Mouse (Mus musculus): ENCODE measurements around the gene Krcc1. TPM values are rescaled to one million over a fixed set of nuclear protein-coding genes. Genes with fewer than 3 reads are reported as not detected.
A peak's percentile ranks its signal among the peaks of the same experiment; 100 is the strongest.

Krcc1 gene
- polyA plus RNA-seq, 1 experiment from 2014 or later: 72.3 TPM

- ATAC-seq (no peak), DNase-seq (ENCODE audit: low spot score) (peak; percentile 30)
- H3K36me3 ChIP-seq (ENCODE audit: insufficient read depth, low read length): no peaks in the 10 kb centered on the region
- no peaks in the 10 kb centered on the region for H3K27me3 ChIP-seq (replicated peaks; ENCODE audit: insufficient read depth, low read length)
- no peaks in the 10 kb centered on the region for H3K9me3 ChIP-seq (ENCODE audit: low read length)
- no peak overlapping the region for H3K9ac ChIP-seq (replicated peaks; ENCODE audit: low read depth)
- H3K4me1 ChIP-seq (ENCODE audit: insufficient read depth, low read depth, low read length): no peaks in the 10 kb centered on the region
- H3K27ac ChIP-seq (ENCODE audit: low read length): no peak overlapping the region
- H3K4me3 ChIP-seq (ENCODE audit: low read depth, low read length): no peak overlapping the region
- TF ChIP-seq CTCF (IDR thresholded peaks at IDR 0.05) (no peak), EP300 (IDR thresholded peaks at IDR 0.05) (no peak)
- H3K4me2 ChIP-seq (replicated peaks; ENCODE audit: low read depth, low read length): no peak overlapping the region
- WGBS: 66% methylated on average over 11 of the region's 11 CpGs
Observed at GRCm38 (mm10) chr6:71332236-71332965, 60.9 kb downstream of the Krcc1 start.

GRCm38 (mm10) chr6:71333031-71333430, 61.6 kb downstream of the Krcc1 start:
- no peak overlapping the region for H3K4me2 ChIP-seq (replicated peaks; ENCODE audit: low read depth, low read length)
- no peaks in the 10 kb centered on the region for H3K4me1 ChIP-seq (ENCODE audit: insufficient read depth, low read depth, low read length)
- no peak overlapping the region for H3K9ac ChIP-seq (replicated peaks; ENCODE audit: low read depth)
- no peaks in the 10 kb centered on the region for H3K27me3 ChIP-seq (replicated peaks; ENCODE audit: insufficient read depth, low read length)
- no peaks in the 10 kb centered on the region for H3K36me3 ChIP-seq (ENCODE audit: insufficient read depth, low read length)
- H3K4me3 ChIP-seq (ENCODE audit: low read depth, low read length): no peak overlapping the region
- 74% methylated on average over 3 of the region's 3 CpGs for WGBS
- no peak overlapping the region for H3K27ac ChIP-seq (ENCODE audit: low read length)
- ATAC-seq (no peak), DNase-seq (ENCODE audit: low spot score) (no peak)
- TF ChIP-seq EP300 (IDR thresholded peaks at IDR 0.05): no peak
- no peaks in the 10 kb centered on the region for H3K9me3 ChIP-seq (ENCODE audit: low read length)

GRCm38 (mm10) chr6:71333578-71334273, 62.2 kb downstream of the Krcc1 start:
- H3K4me2 ChIP-seq (replicated peaks; ENCODE audit: low read depth, low read length): no peak overlapping the region
- H3K36me3 ChIP-seq (ENCODE audit: insufficient read depth, low read length): no peaks in the 10 kb centered on the region
- no peak for ATAC-seq
- no peak for DNase-seq (ENCODE audit: low spot score)
- H3K27me3 ChIP-seq (replicated peaks; ENCODE audit: insufficient read depth, low read length): no peaks in the 10 kb centered on the region
- H3K4me1 ChIP-seq (ENCODE audit: insufficient read depth, low read depth, low read length): no peaks in the 10 kb centered on the region
- H3K9ac ChIP-seq (replicated peaks; ENCODE audit: low read depth): no peak overlapping the region
- WGBS: 89% methylated on average over 11 of the region's 11 CpGs
- no peaks in the 10 kb centered on the region for H3K9me3 ChIP-seq (ENCODE audit: low read length)
- H3K27ac ChIP-seq (ENCODE audit: low read length): no peak overlapping the region
- no peak for TF ChIP-seq CTCF (IDR thresholded peaks at IDR 0.05)
- no peak for TF ChIP-seq EP300 (IDR thresholded peaks at IDR 0.05)
- no peak overlapping the region for H3K4me3 ChIP-seq (ENCODE audit: low read depth, low read length)

Small RNAs within 50 kb of the gene (microRNA-seq; reads per million reads assigned to microRNA genes)
- 17.9 reads per million, percentile 29 among the genes with 10 or more reads in this experiment for gene Mir8112

Other genes starting within 250 kb of the Krcc1 start
- gene Thnsl2, start 127.2 kb upstream of the Krcc1 start, polyA plus RNA-seq (2015; fragmentation: Nextera tagmentation; extraction: Ambion mirVana): 15.0 and 15.4 TPM in 2 replicates
- 0.36 and 1.2 TPM in 2 replicates for gene Fabp1, start 71.8 kb upstream of the Krcc1 start, polyA plus RNA-seq (2015; fragmentation: Nextera tagmentation; extraction: Ambion mirVana)
- gene Smyd1, start 50.6 kb downstream of the Krcc1 start, polyA plus RNA-seq (2015; fragmentation: Nextera tagmentation; extraction: Ambion mirVana): 0.80 and 1.2 TPM in 2 replicates
- 0.23 and 0.24 TPM in 2 replicates for gene Cd8b1, start 51.1 kb downstream of the Krcc1 start, polyA plus RNA-seq (2015; fragmentation: Nextera tagmentation; extraction: Ambion mirVana)
- gene Cd8a, start 101.8 kb downstream of the Krcc1 start, polyA plus RNA-seq (2015; fragmentation: Nextera tagmentation; extraction: Ambion mirVana): 0.10 TPM in 1 of 2 replicates, not detected in the other
- gene Rmnd5a, start 169.0 kb downstream of the Krcc1 start, polyA plus RNA-seq (2015; fragmentation: Nextera tagmentation; extraction: Ambion mirVana): 12.5 and 13.0 TPM in 2 replicates
- 17.7 and 18.9 TPM in 2 replicates for gene Rnf103, start 222.2 kb downstream of the Krcc1 start, polyA plus RNA-seq (2015; fragmentation: Nextera tagmentation; extraction: Ambion mirVana)

All from lung, postnatal 0 days (tissue).